Mouse (Mus musculus): ENCODE data around the gene Dnajc30.

The Dnajc30 gene

DNA sequence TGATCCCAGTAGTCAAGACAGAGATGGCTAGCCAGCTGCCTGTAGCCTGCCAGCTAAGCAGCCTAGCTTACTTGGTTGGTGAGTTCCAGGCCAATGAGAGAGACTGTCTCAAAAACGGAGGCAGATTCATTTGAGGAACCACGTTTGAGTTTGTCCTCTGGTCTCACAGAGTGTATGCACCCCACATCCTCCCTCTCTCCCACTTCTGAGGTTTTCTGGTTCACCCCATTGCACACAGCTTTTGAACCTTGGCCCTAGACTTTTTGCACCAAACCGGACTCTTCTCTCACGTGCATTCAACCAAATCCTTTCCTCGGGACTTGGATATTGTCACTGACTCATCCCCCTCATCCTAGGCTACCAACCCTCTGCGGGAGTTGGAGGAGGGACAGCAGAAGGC, 46.0 kb downstream of the Dnajc30 start:
- no peak for DNase-seq

DNA sequence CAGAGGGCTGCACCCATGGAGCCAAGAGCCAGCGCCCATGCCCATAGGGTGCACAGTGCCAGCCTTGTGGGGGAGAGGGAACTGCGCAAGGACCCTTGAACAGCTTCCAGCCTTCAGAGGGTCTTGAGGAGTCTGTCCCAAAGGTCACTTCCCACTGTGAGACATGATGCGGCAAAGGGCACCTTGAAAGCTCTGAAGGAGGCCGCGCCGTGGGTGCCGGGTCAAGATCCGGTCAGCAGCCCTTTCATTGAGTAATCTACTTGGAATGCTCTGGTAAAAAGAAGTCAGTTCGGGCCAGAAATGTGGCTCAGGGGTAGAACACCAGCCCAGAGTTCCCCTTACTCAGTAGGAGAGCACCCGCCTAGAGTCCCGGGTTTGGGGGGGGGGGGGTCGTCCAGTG, 49.8 kb downstream of the Dnajc30 start:
- DNase-seq, result no peak

- DNase-seq, result no peak
Observed at GRCm38 (mm10) chr5:135115241-135115640, 51.2 kb downstream of the Dnajc30 start.

Measured in cerebellum, postnatal 10 days (tissue).